Mouse (Mus musculus): ENCODE results near the gene Kcnk10. TPM values are rescaled to one million over a fixed set of nuclear protein-coding genes. Genes with fewer than 3 reads are reported as not detected.

Kcnk10 gene
- polyA plus RNA-seq, 1 experiment from 2014 or later, result 0.13 TPM

DNA sequence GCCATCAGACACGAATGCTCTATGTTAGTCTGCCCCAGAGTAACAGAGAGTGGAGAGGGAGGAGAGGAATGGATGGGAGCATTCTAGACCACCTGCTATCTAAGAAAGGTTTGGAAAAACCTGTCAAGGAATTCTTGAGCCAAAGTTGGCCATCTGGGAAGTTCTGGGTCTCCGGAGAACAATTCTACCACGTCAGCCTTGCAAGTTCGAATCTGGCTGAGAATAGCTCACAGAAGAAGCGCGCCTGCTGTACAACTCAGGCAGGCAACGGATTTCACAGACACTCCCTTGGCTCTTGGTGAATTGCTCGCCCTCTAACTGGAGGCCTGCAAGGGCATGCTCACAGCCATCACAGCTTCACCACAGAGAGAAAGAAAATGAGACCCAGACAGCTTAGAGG, 52.7 kb downstream of the Kcnk10 start:
- no peak for DNase-seq (ENCODE audit: low spot score)
- H3K4me1 ChIP-seq, result 0 out of 2 replicates have a peak, but pooled peaks cover 3% of the 10 kb centered on the region
- H3K9me3 ChIP-seq (replicated peaks), result no peaks in the 10 kb centered on the region
- no peak overlapping the region for H3K4me3 ChIP-seq
- no peaks in the 10 kb centered on the region for H3K36me3 ChIP-seq
- WGBS, result 90% methylated on average over 8 of the region's 8 CpGs
- no peak overlapping the region for H3K27ac ChIP-seq
- no peaks in the 10 kb centered on the region for H3K27me3 ChIP-seq (ENCODE audit: low read depth, poor library complexity, severe bottlenecking)

DNA sequence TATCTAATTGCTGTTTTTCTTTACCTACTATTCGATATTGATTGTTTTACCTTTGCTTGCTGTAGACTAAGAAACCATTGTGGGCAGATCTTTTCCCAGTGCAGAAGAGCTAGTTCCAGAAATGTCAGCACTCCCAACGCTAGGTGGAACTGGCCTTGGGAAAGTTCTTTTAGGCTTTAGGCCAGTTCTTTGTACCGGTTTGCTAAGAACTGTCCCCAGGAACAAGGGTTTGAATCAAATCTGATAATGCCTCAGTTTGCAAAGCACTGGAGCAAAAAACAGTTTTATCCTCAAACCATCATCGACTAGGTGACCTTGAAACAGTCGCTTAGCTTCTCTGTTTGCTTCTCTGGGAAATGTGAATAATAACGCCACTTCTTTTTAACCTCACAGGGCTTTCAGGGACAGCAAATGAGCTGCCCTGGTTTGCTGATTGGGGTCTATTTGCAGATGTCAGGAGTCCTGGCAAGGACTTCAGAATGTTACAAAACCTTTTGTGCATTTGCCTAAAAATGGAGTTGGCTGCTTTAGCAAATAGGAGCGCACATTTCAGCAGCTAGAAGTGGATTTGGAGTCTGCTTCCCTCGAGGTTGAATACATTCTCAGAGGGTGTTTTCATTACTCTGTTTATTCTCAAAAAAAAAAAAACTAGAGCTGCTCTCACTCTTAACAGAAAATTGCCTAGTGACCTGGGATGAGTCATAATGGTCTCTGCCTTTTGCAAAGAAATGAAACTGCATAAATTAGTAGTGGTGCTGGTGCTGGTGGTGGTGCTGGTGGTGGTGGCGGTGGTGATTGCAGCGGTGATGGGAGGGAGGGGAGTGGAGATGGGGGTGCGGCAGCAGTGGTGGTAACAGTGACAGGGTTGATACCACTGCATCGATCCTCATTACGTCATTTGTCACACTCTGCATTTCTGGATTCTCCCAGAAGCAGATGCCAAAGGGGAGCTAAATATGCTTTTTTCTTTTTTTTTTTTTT, 53.5 kb downstream of the Kcnk10 start:
- no peak for DNase-seq (ENCODE audit: low spot score)
- H3K4me3 ChIP-seq, result no peak overlapping the region
- H3K36me3 ChIP-seq, result no peaks in the 10 kb centered on the region
- peaks cover 9% of the 10 kb centered on the region; the same call in 1 of the 2 replicates for H3K4me1 ChIP-seq
- H3K27ac ChIP-seq, result no peak overlapping the region
- 87% methylated on average over 13 of the region's 13 CpGs for WGBS
- no peaks in the 10 kb centered on the region for H3K27me3 ChIP-seq (ENCODE audit: low read depth, poor library complexity, severe bottlenecking)
- H3K9me3 ChIP-seq (replicated peaks), result no peaks in the 10 kb centered on the region

DNA sequence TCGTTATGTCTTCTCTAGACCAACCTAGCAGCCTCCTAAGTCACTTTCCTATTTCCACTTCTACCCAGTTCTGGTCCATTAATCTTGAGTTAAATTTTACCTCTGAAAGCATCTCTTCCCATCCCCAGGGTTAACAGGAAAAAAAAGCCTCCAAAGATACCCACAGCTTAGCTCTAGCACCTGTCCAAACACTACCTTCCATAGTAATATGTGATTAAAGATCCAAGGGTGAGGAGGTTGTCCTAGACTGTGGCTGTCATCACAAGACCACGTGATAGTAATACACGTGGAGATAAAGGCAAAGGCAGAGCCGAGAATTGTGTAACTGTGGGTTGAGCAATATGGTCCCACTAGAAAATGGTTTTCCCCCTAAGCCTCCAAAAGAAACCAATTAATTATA, 56.8 kb downstream of the Kcnk10 start:
- DNase-seq (ENCODE audit: low spot score), result no peak
- Histone ChIP-seq H3K4me3 (no peak overlapping the region), H3K27me3 (ENCODE audit: low read depth, poor library complexity, severe bottlenecking) (no peaks in the 10 kb centered on the region), H3K4me1 (peaks cover 9% of the 10 kb centered on the region; the same call in 1 of the 2 replicates), H3K36me3 (no peaks in the 10 kb centered on the region), H3K9me3 (replicated peaks) (no peaks in the 10 kb centered on the region), H3K27ac (no peak overlapping the region)
- WGBS, result 89% methylated on average over 4 of the region's 4 CpGs

DNA sequence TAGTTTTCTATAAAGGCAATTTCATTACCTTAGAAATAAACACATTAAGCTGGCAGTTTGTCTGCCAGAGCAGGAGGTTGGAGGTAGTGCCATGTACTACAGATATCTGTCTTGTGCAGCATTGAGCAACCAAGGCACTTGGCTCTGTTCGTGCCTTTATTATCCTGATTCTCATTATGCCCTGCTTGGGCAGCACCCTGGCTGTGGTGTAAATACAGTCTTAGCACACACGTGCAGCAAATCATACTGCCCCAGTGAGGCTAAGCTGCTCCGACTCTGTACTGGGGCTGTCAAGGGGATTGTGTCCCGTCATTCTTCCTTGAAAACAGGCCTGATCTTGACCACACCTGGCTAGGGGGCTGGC, 57.6 kb downstream of the Kcnk10 start:
- Histone ChIP-seq H3K27ac (no peak overlapping the region), H3K9me3 (replicated peaks) (no peaks in the 10 kb centered on the region), H3K4me1 (peaks cover 9% of the 10 kb centered on the region; the same call in 1 of the 2 replicates), H3K27me3 (ENCODE audit: low read depth, poor library complexity, severe bottlenecking) (no peaks in the 10 kb centered on the region), H3K4me3 (no peak overlapping the region), H3K36me3 (no peaks in the 10 kb centered on the region)
- no peak for DNase-seq (ENCODE audit: low spot score)
- 66% methylated on average over 4 of the region's 4 CpGs for WGBS

DNA sequence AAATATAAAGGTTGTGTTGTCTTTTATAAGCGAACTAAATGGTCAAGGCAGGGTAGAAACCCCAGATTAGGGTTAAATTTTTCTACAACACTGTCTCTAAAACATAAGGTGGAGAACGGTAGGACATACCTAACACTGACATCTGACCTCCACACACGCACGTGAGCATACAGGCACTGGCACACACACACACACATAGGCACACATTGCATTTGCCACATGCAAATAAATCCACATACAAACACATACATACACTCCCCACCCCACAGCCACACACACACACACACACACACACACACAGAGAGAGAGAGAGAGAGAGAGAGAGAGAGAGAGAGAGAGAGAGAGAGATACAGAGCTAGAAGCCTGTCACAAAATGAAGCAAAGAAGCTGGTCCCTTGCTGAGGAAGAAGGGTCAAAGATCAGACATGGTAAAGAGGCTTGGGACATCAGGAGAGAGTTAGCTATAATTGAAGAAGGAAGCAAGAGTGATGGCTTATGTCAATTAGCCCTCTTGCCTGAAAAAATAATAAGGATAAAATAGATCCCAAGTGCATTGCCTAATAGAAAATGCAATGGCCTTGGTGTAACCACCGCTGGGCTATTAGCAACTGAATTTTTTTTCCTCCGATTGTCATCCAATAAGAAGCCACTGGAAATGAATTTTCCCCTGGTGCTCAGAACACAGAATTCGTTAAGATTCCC, 58.1 kb downstream of the Kcnk10 start:
- H3K9me3 ChIP-seq (replicated peaks), result no peaks in the 10 kb centered on the region
- no peak overlapping the region for H3K27ac ChIP-seq
- H3K4me1 ChIP-seq, result peaks cover 9% of the 10 kb centered on the region; the same call in 1 of the 2 replicates
- no peak overlapping the region for H3K4me3 ChIP-seq
- WGBS, result 62% methylated on average over 7 of the region's 7 CpGs
- DNase-seq (ENCODE audit: low spot score), result no peak
- H3K36me3 ChIP-seq, result no peaks in the 10 kb centered on the region
- no peaks in the 10 kb centered on the region for H3K27me3 ChIP-seq (ENCODE audit: low read depth, poor library complexity, severe bottlenecking)

DNA sequence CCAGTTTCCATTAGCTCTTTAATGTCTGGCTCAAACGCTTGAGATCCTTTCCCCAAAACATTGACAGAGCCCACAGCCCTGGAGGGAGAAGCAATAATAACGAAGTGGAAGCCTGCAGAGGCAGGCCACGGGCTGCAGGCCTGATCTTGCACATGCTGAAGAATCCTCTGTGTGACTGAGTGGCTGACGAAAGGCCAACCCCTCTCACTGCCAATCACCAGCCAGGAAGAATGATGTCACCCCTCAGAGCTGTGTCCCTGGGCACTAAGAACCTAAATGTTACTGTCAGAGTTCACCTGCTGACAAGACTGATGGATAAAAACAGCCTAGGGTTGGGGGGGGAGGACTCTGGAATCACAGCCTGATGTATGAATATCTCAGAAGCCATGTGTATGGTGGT, 72.5 kb downstream of the Kcnk10 start:
- H3K27ac ChIP-seq, result no peak overlapping the region
- no peak for DNase-seq (ENCODE audit: low spot score)
- H3K4me3 ChIP-seq, result no peak overlapping the region
- 66% methylated on average over 4 of the region's 4 CpGs for WGBS
- H3K9me3 ChIP-seq (replicated peaks), result no peaks in the 10 kb centered on the region
- no peaks in the 10 kb centered on the region for H3K4me1 ChIP-seq
- no peaks in the 10 kb centered on the region for H3K36me3 ChIP-seq
- H3K27me3 ChIP-seq (ENCODE audit: low read depth, poor library complexity, severe bottlenecking), result no peaks in the 10 kb centered on the region

DNA sequence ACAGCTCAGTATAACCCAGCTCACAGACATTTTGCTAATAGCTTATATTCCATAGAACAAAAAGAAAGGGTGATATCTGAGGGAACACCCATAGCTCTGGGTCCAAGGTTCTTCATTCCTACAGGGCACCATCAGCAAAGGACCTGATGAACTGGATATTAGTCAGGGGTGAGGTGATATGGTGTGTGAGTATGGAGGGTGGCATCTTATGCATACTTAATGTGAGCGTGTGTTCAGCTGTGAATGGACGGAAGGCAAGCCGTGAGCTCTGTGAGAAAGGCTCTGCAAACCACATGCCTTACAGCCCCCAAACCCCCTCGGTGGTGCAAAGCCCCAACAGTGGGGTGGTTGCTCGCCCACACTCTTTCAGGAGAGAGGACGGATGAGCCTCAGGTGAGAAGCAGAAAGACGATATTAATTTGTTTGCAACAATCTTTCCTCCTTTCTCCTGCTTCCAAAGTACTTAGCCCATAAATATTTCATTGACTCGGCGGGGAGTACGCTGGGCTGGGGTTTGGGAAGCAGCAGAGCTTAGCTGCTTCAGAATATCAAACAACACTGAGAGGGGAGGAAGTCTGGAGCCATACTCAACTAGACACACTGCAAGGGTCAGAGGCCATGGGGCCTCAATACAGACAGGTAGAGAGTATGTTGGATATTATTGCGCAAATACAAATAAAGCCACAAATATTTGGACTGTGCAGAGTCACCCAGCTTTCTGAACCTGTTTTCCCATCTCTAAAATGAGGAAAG, 76.4 kb downstream of the Kcnk10 start:
- Histone ChIP-seq H3K27ac (no peak overlapping the region), H3K27me3 (ENCODE audit: low read depth, poor library complexity, severe bottlenecking) (no peaks in the 10 kb centered on the region), H3K36me3 (no peaks in the 10 kb centered on the region), H3K9me3 (replicated peaks) (no peaks in the 10 kb centered on the region), H3K4me3 (no peak overlapping the region), H3K4me1 (no peaks in the 10 kb centered on the region)
- DNase-seq (ENCODE audit: low spot score), result no peak
- WGBS, result 85% methylated on average over 11 of the region's 11 CpGs

DNA sequence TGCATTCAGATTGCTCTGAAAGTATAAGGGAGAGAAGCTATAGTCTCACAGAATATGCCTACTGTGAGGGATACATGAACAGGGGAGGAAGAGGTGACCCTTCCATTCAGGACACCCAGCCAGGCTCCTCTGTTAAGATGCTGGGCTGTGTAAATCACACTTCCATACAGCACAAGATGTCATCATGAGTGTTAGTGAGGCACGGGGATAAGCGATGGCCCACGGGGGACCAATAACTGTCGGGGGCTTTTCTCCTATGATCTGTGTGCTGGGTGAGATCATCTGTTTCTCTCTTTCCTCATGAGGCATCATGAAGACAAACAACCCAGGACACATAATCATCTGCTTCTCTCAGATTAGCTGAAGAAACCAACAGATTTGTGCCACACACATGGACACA, 77.1 kb downstream of the Kcnk10 start:
- 90% methylated on average over 4 of the region's 4 CpGs for WGBS
- Histone ChIP-seq H3K4me1 (no peaks in the 10 kb centered on the region), H3K27me3 (ENCODE audit: low read depth, poor library complexity, severe bottlenecking) (no peaks in the 10 kb centered on the region), H3K4me3 (no peak overlapping the region), H3K9me3 (replicated peaks) (no peaks in the 10 kb centered on the region), H3K27ac (no peak overlapping the region), H3K36me3 (no peaks in the 10 kb centered on the region)
- no peak for DNase-seq (ENCODE audit: low spot score)

DNA sequence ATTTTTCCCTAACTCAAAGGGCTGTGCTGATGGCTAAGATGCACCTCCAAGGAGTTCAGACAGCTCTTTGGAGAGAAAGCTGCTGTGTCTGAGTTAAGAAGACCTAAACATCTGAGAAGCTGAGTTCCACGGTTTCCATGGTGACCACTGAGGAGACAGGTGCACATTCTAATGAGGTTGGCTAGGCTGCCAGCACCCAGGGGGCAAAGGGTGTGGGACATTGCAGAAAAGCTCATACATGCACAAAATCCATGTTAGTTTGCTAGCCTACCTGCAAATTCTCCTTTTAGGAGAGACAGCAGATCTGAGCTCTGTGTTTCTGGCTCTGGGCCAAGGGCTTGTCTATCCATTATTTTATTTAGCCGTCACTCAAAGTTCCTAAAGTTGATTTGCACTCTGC, 96.7 kb downstream of the Kcnk10 start:
- Histone ChIP-seq H3K4me3 (no peak overlapping the region), H3K36me3 (no peaks in the 10 kb centered on the region), H3K9me3 (replicated peaks) (no peaks in the 10 kb centered on the region), H3K27ac (no peak overlapping the region), H3K4me1 (no peaks in the 10 kb centered on the region), H3K27me3 (ENCODE audit: low read depth, poor library complexity, severe bottlenecking) (no peaks in the 10 kb centered on the region)
- DNase-seq (ENCODE audit: low spot score), result no peak
- WGBS, result 87% methylated on average over 2 of the region's 2 CpGs

DNA sequence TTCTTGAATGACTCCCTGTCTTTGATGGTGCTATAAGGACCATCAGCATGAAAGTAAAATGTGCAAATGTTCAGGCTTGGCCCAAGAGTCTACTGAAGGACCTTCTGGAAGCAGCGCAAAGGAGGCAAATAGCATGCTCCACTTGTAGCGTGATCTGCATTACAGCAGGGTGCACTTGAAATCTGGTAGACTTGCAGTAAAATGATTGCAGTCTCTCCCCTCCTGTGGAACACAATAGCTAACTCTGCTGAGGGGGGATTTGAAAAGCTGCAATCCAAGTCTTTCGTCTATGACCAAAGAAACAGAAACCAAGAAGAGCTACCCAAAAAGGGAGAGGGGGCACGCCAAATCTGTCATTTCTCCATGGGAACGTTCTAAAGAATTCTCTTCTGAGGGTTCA, 97.1 kb downstream of the Kcnk10 start:
- 87% methylated on average over 5 of the region's 5 CpGs for WGBS
- Histone ChIP-seq H3K27ac (no peak overlapping the region), H3K9me3 (replicated peaks) (no peaks in the 10 kb centered on the region), H3K4me1 (no peaks in the 10 kb centered on the region), H3K4me3 (no peak overlapping the region), H3K36me3 (no peaks in the 10 kb centered on the region), H3K27me3 (ENCODE audit: low read depth, poor library complexity, severe bottlenecking) (no peaks in the 10 kb centered on the region)
- no peak for DNase-seq (ENCODE audit: low spot score)

DNA sequence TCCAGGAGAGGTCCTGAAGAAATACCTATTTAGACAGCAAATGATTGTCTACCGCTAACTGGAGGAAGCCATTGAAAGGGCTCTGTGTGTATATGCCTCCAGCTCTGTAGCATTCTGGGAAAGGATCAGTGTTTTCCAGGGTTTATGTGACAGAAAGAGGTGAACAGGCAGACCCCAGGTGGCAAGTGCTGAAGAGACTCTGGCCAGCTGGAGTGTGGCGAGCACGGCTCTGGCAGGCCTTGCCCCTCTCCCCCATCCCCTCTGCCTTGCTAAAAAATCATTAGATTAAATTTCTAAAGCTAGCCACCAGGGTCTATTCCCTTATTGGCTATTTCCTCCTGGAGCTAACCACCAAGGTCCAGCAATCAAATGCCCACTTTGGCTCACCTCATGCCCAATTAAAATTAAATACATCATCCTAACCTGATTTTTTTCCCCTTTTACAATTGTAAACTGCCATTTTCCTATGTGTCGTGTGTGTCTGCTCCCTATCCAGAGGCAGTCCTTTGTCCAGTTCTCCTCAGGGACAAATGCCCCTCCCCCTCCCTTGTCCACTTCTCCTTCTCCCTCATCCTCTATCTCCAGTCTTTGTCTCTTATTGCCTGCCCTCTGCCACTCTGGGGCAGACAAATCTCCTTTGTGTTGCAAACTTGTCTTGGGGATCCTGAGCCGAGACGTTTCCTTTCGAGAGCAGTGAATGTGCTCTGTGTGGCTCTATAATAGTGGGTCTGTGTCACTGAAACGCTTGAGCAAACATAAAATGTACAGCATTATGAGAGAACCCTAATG, 100.2 kb downstream of the Kcnk10 start:
- DNase-seq (ENCODE audit: low spot score), result no peak
- H3K27me3 ChIP-seq (ENCODE audit: low read depth, poor library complexity, severe bottlenecking), result no peaks in the 10 kb centered on the region
- H3K4me3 ChIP-seq, result no peak overlapping the region
- H3K27ac ChIP-seq, result no peak overlapping the region
- H3K36me3 ChIP-seq, result no peaks in the 10 kb centered on the region
- no peaks in the 10 kb centered on the region for H3K4me1 ChIP-seq
- WGBS, result 73% methylated on average over 8 of the region's 8 CpGs
- no peaks in the 10 kb centered on the region for H3K9me3 ChIP-seq (replicated peaks)

DNA sequence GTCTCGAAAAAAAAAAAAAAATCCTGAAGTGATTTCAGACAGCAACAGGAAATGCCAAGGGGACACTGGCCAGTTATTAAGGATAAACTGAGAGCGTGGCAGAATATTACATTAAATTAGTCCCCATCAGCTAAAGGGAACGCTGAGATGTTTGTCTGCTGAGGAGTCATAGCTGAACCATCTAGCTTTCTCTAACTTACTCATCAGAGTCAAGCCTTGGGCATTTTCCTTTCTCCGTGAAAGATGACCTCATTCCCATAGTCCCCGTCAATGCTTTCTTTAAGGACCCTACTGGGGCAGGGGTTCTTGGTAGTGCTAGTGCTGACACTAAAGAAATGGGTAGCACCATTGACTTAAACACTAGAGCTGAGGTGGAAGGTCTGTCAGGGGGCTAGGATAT, 106.9 kb downstream of the Kcnk10 start:
- no peak for DNase-seq (ENCODE audit: low spot score)
- H3K4me3 ChIP-seq, result no peak overlapping the region
- H3K4me1 ChIP-seq, result no peaks in the 10 kb centered on the region
- H3K36me3 ChIP-seq, result no peaks in the 10 kb centered on the region
- 88% methylated on average over 5 of the region's 5 CpGs for WGBS
- no peak overlapping the region for H3K27ac ChIP-seq
- H3K27me3 ChIP-seq (ENCODE audit: low read depth, poor library complexity, severe bottlenecking), result no peaks in the 10 kb centered on the region
- H3K9me3 ChIP-seq (replicated peaks), result no peaks in the 10 kb centered on the region
